Mouse (Mus musculus): Measurements from ENCODE around the gene Kcnh4. TPM values are rescaled to one million over a fixed set of nuclear protein-coding genes. Genes with fewer than 3 reads are reported as not detected.

The Kcnh4 gene
- total RNA-seq, 2 experiments from 2014 or later: not detected

DNA sequence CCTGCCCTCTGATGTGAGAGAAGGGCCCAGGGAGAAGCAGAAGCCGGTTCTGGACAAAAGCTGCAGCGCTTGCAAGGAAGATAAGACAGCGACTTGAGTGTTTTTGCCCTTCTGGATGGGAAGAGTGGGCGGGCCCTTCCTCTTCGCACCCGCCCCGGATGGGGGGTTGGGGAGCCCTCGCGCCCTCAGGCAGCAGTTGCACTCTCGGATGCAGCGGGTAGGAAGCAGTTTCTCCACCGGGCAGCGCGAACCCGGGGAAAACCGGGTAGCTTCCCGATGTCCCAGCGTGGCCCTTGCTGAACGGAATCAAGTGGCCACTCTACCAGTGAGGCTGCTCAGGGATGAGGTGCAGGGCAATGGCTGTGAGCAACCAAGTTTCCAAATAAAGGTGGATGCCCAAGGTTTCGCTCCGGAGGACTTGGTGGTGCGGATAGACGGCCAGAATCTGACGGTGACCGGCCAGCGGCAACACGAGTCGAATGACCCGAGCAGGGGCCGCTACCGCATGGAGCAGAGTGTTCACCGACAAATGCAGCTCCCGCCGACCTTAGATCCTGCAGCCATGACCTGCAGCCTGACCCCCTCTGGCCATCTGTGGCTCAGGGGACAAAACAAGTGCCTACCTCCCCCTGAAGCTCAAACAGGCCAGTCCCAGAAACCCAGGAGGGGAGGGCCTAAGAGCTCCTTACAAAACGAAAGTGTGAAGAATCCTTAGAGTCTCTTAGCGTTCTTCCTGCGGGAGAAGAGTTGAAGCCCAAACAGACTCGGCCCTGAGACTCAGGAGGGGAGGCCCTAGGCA, 45.8 kb downstream of the Kcnh4 start, which contains the start of gene Hspb9:
Gene Hspb9, plus strand, starts transcription at position 116 of the 799 bp plus-strand sequence.
- DNase-seq: peak; percentile 77 to 78
- intact Hi-C loops (cut with DNase I): loop anchor here (1.0 to 5.0 kb wide), 4 partner anchors 31 to 348 kb away; no protein-coding TSS in a partner anchor

DNA sequence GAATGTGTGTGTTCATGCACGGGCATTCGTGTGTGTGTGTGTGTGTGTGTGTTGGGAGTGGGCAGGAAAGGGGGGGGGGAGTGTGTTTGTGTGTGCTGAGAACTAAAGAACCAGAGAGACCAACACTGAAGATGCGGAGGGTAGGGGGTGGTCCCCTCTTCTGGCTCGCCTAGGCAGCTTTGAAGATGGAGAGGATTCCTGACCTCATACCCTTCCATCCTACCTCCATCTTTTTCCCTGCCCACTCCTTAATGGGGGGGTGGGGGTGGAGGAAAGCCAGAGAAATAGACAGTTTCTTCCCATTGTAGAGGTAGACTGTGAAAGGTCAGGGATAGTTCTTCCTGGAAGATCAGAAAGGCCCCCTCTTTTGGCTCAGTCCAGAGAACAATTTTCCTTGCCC, 46.6 kb downstream of the Kcnh4 start:
- no peak for DNase-seq
- intact Hi-C loops (cut with DNase I): loop anchor here (5.0 kb wide), 2 partner anchors 244 to 349 kb away; no protein-coding TSS in a partner anchor

DNA sequence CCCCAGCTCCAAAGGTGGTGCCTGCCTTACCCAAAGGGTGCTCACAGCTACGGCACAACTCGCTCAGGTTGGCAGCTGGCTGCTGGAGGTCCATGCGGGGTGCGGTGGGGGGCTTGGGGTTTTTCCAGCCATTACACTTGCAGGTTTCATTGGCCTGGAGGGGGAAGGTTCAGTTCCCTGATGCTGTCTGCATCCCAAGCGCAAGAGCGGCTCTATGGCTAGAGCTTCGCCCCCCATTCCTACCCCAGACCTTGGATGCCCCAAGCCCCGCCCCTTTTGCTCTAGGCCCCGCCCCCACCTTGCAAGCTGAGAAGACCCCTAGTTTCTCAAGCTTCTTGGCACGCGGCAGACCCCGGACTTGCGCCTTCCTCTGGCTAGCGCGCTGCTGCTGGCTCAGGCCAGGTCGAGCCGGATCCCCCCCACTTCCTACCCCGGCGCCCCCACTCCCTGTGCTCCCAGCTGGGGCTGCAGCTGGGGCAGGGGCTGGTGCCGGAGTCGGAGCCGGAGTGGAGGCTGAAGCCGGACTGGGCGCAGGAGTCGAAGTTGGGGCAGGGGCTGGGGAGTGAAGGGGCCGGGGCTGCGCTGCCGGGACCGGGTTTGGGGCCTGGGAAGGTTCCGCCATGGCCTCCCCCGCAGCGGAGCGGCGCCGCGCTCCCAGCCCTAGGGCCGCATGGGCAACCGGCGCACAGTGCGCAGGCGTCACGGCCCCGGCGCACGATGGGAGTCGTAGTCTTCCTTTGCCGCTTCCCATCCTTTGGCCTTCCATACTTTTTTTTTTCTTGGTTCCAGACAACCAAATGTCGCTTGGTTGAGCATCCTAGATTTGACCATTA, 47.7 kb downstream of the Kcnh4 start, which contains the start of gene Kat2a:
Gene Kat2a, minus strand, starts transcription at position 683 of the 833 bp plus-strand sequence.
- DNase-seq: peak; percentile 89 to 91
- intact Hi-C loops (cut with DNase I): loop anchor here (5.0 kb wide), 2 partner anchors 245 to 350 kb away; no protein-coding TSS in a partner anchor

DNA sequence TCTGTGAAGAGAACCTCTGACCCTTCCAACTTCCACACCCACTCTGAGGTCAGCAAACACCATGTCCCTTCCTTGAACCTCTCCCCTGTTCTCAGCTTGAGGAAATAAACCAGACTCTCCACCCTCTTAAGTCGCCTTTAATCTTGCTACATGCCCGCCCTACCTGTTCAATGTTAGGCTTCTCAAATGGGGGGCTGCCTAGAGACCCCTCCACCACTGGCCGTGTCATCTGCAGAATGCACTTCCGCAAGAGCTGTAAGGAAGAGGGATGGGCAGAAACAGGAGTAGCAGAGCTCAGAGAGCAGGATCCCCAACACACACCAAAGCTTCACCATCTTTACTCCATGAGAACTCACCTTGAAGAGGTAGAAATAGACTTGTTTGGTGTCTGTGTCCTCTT, 48.8 kb downstream of the Kcnh4 start:
- intact Hi-C loops (cut with DNase I): loop anchor here (5.0 kb wide), 2 partner anchors 246 to 351 kb away; no protein-coding TSS in a partner anchor
- no peak for DNase-seq

DNA sequence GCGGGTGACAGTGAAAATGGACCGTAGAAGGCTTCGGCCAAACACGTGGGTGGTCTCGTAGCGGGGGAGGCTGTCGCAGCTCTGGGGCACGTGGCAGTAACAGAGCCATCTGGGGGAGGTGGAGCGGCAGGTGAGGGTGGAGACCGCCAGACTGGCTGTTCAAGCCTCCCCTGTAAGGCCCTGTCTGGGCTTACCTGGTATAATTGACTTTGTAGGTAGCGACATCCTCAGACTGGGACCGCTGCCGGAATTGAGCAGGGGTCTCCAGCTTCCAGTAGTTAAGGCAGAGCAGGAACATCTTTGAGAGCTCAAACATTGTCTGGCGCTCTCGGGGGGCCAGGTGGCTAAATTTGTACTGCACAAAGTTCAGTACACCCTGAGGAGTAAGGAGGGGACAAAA, 49.2 kb downstream of the Kcnh4 start:
- no peak for DNase-seq
- intact Hi-C loops (cut with DNase I): loop anchor here (5.0 kb wide), 2 partner anchors 247 to 352 kb away; no protein-coding TSS in a partner anchor

DNA sequence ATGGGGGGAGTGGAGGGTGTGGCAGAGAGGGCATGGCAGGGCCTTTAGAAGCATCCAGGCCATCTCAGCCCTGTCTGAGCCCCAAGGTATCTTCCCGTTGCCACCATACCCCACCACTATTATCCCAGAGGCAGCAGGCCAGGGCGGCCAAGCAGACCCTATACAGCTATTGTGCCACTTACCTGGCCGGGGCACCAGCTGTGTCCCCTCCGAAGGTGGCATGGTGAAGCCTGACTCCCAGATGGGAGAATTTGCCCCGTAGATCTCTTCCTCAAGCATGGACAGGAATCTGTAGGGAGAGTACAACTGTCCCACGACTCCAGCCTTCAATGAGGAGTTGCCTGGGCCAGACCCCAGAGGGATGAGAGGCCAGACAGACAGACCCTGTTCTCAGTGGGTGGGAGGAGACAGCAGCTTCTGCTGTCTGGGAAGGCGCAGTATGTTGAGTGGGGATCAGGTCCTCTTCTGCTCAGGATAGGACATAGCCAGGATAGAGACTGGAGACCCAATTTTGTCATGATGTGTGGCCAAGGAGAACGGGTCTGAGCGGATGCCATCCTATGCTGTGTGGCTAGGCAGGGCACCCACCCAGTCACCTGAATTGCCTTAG, 50.4 kb downstream of the Kcnh4 start:
- intact Hi-C loops (cut with DNase I): loop anchor here (10.0 kb wide), 1 partner anchor 285 kb away; no protein-coding TSS in a partner anchor
- DNase-seq: no peak

DNA sequence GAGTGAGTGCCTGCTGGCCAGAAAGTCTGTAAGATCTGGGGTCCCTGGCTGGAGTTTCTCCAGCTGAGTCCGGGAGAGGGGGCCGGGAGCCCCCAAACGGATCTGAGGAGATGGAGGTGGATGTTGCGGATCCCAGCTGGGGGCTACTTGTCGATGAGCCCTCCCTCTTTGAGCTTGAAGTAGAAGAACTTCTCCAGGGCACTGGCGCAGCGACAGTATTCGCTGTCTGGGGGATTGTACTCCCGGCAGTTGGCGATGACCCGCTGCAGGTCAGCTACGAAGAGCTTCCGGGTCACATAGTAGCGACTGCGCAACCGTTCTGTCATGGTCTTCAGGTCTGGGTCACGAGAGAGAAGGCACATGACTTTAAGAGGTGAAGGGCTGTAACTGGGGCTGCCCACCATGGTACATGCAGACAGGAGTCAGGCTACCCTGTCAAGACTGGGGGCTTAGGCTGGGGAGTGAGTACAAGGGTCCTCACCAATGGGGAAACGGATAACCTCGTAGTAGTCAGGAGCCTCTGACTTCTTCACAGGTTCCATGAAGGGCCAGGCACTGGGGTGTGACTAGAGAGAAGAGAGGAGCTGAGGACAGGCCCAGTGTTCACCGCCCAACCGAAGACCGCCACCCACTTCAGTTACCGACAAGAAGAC, 54.5 kb downstream of the Kcnh4 start:
- intact Hi-C loops (cut with DNase I): loop anchor here (10.0 kb wide), 1 partner anchor 280 kb away; no protein-coding TSS in a partner anchor

DNA sequence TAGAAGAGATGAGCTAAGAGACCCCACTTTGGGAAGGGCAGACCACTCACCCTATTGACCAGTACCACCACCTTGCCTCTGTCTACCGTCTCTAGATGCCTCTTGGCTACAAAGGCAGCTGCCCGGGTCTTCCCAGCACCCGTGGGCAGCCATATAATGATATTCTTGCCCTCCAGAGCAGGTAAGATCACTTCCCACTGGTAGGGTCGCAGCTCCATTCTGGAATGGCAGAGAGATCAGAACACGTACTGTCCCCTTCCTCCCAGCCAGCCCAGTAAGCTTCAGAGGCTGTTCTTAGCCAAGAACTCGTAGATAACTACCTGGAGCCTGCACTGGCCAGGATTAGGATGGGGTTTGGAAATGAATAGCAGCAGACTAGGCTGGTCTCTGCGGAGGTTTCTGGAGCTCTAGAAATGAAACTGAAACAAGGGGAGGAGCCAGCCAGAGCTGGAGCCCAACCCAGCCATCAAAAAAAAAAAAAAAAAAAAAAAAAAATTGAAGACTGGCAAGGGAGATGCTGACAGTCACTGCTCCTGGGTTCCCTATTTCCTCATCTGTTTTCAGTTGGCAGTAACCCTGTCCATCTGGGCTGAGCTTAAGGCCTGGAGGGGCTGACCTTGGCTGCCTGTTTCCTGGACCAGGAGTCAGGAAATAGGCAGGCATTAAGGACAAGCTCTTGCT, 55.8 kb downstream of the Kcnh4 start, which contains the start of gene Dhx58:
Gene Dhx58, minus strand, starts transcription at position 421 of the 681 bp plus-strand sequence.
- no peak for DNase-seq
- intact Hi-C loops (cut with DNase I): loop anchor here (2.0 to 10.0 kb wide), 3 partner anchors 77 to 279 kb away; no protein-coding TSS in a partner anchor

More for the DNA sequence above, 54.5 kb downstream of the Kcnh4 start:
- DNase-seq: no peak

DNA sequence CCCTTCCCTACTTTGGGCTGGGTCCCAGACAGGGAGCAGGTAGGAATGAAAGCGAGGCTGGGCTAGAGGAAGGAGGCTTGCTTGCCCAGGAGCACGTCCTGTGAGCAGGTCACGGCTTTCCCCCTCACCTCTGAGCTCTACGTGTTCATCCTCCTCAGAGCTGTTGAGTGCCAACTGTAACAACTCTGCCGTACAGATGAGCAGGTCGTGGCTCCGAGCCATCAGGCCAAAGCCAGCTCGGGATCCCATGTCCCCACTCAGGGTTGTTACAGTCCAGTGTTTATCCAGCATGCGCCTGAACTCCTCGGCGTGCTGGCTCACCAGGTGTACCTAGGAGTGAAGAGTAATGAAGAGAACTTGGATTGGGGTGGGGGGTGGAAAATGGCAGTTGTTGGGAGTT, 56.4 kb downstream of the Kcnh4 start:
- intact Hi-C loops (cut with DNase I): loop anchor here (2.0 to 10.0 kb wide), 3 partner anchors 77 to 279 kb away; no protein-coding TSS in a partner anchor
- DNase-seq: no peak

DNA sequence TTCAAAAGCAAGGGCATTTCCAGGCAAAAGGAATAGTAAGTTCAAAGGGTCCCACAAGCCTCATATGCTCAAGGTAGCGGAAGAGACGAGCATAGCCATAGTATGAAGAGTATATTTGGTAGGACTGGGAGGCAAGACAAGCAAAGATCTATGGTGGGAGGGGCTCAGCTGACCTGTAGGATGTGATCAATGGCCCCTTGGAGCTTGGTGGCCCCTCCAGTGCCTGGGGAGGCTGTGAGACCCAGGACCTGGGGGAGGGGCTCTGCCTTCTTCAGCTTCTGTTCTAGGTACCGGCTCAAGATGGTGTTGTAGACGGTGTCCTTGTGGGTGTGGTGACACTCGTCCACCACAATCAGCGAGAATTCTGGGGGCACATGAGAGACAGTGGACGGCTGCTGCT, 56.8 kb downstream of the Kcnh4 start:
- intact Hi-C loops (cut with DNase I): loop anchor here (2.0 to 10.0 kb wide), 3 partner anchors 76 to 278 kb away; no protein-coding TSS in a partner anchor
- DNase-seq: no peak

DNA sequence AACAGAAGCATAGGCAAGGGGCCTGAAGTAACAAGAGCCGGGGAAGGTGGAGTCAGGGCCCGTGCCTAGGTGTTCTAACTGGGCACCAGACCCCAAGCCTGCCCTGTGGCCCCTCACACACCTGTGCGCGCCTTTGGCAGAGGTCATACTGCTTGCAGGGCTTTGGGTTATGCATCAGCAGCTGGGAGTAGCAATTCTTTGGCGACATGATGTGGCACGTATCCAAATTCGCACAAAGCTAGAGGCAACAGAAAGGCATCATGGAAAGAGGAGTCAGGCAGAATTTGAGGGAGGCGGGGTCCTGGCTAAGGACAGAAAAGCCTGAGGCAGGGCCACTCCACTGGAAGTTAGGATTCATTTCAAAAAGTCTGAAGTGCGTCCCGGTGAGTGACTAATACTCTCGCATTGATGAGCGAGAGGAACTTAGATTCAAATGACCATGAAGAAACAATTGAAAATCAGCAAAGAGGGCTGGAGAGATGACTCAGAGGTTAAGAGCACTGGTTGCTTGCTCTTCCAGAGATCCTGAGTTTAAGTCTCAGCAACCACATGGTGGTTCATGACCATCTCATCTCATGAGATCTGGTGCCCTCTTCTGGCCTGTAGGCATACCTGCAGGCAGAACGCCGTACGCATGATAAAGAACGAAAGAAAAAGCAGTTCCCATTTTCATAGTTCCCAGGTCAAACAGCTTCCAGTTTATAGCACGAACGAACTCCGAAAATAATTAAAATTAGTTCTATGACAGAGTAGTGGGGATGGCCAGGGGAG, 57.5 kb downstream of the Kcnh4 start:
- DNase-seq: peak; percentile 58 to 85
- intact Hi-C loops (cut with DNase I): loop anchor here (2.0 to 10.0 kb wide), 3 partner anchors 75 to 277 kb away; no protein-coding TSS in a partner anchor

DNA sequence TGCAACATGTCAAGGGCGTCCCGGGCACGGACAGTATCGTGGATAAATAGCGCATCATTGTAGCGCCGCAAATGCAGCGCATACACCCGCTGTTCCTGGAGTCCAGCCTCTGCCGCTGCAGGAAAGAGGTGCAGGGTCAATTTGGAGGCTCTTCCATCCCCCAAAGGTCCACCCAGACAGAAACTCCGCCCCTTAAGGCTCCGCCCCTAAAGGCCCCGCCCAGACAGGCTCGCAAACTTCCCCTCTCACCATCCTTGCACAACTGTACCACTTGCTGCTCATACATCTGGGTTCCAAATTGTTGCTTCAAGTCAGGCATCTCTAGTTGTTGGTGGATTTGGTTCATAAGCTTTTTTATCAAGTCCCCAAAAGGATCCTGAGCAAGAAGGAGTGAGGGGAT, 58.4 kb downstream of the Kcnh4 start:
- intact Hi-C loops (cut with DNase I): loop anchor here (10.0 kb wide), 1 partner anchor 276 kb away; no protein-coding TSS in a partner anchor
- DNase-seq: peak; percentile 59 to 65

DNA sequence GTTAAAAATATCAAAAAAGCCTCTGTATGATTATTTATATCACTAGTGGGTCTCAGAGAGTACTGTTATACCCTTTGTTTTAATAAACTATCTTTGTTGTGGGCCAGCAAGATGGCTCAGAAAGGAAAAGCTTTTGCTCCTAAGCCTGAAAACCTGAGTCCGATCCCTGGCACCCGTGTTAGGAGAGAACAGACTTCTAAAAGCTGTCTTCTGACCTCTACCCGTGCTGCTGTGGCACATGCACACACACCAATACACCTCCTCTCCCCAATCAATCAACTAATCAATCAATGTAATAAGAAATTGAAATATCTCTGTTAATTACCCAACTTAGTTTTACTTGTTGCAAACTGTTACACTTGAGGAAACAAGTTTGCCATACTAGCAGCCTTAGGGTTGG, 59.0 kb downstream of the Kcnh4 start:
- intact Hi-C loops (cut with DNase I): loop anchor here (10.0 kb wide), 1 partner anchor 276 kb away; no protein-coding TSS in a partner anchor

DNA sequence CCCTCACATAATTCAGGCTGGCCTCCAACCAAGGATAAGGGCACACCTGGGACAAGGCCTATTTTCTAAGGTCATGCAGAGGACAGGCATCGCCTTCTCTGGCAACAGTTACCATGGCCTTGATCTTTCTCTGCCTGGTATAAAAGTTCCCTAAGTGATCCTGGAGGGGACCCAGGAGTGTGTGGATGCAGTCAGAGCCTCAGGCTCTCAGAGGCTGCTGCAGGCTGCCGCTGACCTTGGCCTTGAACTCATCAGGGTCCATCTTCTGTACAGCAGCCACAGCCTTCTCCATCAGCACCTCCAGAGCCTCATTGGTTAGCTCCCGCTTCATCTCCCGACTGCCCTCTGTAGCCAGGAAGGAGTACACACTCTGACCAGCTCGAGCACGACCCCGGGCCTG, 61.8 kb downstream of the Kcnh4 start:
- no peak for DNase-seq
- intact Hi-C loops (cut with DNase I): no loop called here

More for the DNA sequence above, 59.0 kb downstream of the Kcnh4 start:
- no peak for DNase-seq

DNA sequence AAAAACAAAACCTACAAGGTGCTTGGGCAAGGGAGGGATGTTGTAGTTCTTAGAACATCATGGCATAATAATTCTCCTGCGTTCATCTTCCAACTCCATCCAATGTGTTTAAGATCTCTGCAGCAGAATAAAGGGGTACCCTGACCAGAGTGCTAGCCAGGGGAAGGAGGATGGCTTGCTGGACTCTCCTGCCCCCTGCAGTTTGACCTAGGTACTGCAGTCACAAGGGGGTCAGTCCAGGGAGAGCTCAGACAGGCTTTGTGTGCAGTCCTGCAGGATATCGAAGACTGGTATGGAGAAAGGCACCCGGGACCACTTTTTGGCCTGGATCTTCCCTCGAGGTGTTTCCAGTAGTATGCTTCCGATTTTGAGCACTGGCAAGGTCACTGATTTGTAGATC, 64.8 kb downstream of the Kcnh4 start:
- intact Hi-C loops (cut with DNase I): loop anchor here (1.0 kb wide), 2 partner anchors 69 to 125 kb away; no protein-coding TSS in a partner anchor
- peak; percentile 84 to 91 for DNase-seq

DNA sequence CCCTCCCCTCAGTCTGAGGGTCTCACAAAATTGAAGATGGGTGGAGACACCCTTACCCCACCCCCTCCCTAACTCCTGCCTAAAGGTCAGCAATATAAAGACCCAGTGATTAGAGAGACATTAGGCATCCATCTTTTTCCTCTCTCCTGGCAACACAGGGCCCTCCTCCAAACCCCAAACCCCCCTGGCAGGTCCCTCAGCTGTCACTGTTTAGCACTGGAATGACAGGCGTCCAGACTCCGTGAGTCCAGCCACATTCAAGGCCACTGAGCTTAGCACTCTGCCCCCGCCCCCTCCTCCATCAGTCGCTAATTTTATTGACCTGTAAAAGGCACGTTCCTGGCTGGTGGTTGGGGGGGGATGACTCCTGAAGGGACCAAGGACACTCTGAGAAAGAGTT, 66.6 kb downstream of the Kcnh4 start:
- intact Hi-C loops (cut with DNase I): no loop called here

DNA sequence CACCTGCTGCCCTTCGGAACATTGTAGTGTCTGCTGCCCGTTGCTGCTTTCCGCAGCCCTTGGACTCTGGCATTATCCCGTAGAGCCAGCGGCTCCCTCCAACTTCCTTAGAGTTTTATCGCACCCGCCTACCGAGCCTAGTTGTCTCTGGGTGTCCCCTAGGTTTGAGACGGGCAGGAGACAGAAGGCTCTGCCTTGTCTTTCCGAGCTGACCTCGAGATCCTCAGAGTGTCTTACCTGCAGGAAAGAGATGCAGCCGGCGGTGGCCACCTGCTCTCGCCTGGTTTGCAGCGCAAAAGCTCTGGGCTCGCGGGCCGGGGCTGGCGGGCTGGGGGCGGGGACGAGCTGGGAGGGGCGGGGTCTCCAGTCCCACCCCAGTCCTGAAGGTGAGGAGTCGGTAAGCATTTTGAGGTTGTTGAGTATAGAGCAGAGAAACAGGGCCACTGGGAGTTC, 67.6 kb downstream of the Kcnh4 start, which contains the start of gene Zfp385c:
Gene Zfp385c, minus strand, starts transcription at position 292 of the 453 bp plus-strand sequence.
- no peak for DNase-seq
- intact Hi-C loops (cut with DNase I): no loop called here

More for the DNA sequence above, 66.6 kb downstream of the Kcnh4 start:
- DNase-seq: no peak
